Mouse (Mus musculus) heart, postnatal 0 days (tissue): ENCODE measurements around the gene Slc39a8. TPM values are rescaled to one million over a fixed set of nuclear protein-coding genes. Genes with fewer than 3 reads are reported as not detected.

ENCODE experiments used
- ATAC-seq: fragments of 200-750 bp; cut with Nextera tagmentation; 2 replicates; pipeline ENCODE4 v1.8.0; 2017; ENCODE audit warnings: low read depth, moderate number of reproducible peaks, moderate library complexity; ENCODE audit not compliant: insufficient read depth
- DNase-seq: peaks from one replicate; pipeline ENCODE4 v3.0.0-alpha.2; 2016; ENCODE audit warnings: low spot score
- H3K27ac ChIP-seq: fragments of 300-500 bp; sonication (generic); 2 replicates; pipeline ENCODE4 v1.5.1; 2014; ENCODE audit warnings: low read depth, mild to moderate bottlenecking
- H3K27me3 ChIP-seq: fragments of 300-500 bp; sonication (generic); 2 replicates; pipeline ENCODE4 v1.6.1; 2014; ENCODE audit warnings: low read length, mixed read lengths; ENCODE audit not compliant: control insufficient read depth, insufficient read depth
- H3K36me3 ChIP-seq: fragments of 300-500 bp; sonication (generic); replicated peaks from 2 replicates; pipeline ENCODE4 v1.6.1; 2014; ENCODE audit warnings: low read length, mixed read lengths; ENCODE audit not compliant: control insufficient read depth, insufficient read depth
- H3K4me1 ChIP-seq: fragments of 300-500 bp; sonication (generic); 2 replicates; pipeline ENCODE4 v1.6.1; 2014; ENCODE audit warnings: antibody characterized with exemption; ENCODE audit not compliant: control insufficient read depth, insufficient read depth
- H3K4me2 ChIP-seq: fragments of 300-500 bp; sonication (generic); 2 replicates; pipeline ENCODE4 v1.6.1; 2014; ENCODE audit warnings: low read depth, mild to moderate bottlenecking, low read length, moderate library complexity
- H3K4me3 ChIP-seq: fragments of 300-500 bp; sonication (generic); 2 replicates; pipeline ENCODE4 v1.5.1; 2014; ENCODE audit warnings: low read depth, low read length
- H3K9ac ChIP-seq: fragments of 300-500 bp; sonication (generic); replicated peaks from 2 replicates; pipeline ENCODE4 v1.6.1; 2014; ENCODE audit warnings: low read depth, low read length, mixed read lengths
- H3K9me3 ChIP-seq: fragments of 300-500 bp; sonication (generic); replicated peaks from 2 replicates; pipeline ENCODE4 v1.6.1; 2016; ENCODE audit warnings: low read length; ENCODE audit not compliant: control insufficient read depth
- CTCF ChIP-seq: IDR thresholded peaks from 2 replicates; pipeline ENCODE4 v1.5.1; 2016; ENCODE audit warnings: antibody characterized with exemption, control low read depth, low read depth
- EP300 ChIP-seq: IDR thresholded peaks from 2 replicates; pipeline ENCODE4 v1.6.1; 2016; ENCODE audit warnings: antibody characterized with exemption, low read depth
- WGBS: fragments of 180-500 bp; shearing (Covaris S2); extraction: QIAGEN DNeasy Blood & Tissue Kit; methylation state at CpG from one replicate; pipeline ENCODE4 v1.1.7; 2014; 5-methylcytosine and 5-hydroxymethylcytosine counted together
- polyA plus RNA-seq: library from polyadenylated mRNA; unstranded; fragments of >200 nt; fragmentation: Nextera tagmentation; extraction: Ambion mirVana; gene quantifications from 2 replicates; pipeline ENCODE4 v1.2.1, GENCODE M21; 2015
- total RNA-seq: library from RNA; depleted of rRNA; stranded (reverse); fragments of >200 nt; gene quantifications from 2 replicates; pipeline ENCODE4 v1.2.3, GENCODE M21; 2014; ENCODE audit warnings: low replicate concordance

The Slc39a8 gene
- total and polyA plus RNA-seq, 2 experiments from 2014 or later = 10.2 to 14.4 TPM

- Histone ChIP-seq H3K9me3 (no peaks in the 10 kb centered on the region), H3K36me3 (no peaks in the 10 kb centered on the region), H3K27me3 (no peaks in the 10 kb centered on the region), H3K9ac (no peak overlapping the region), H3K4me2 (no peak overlapping the region), H3K4me1 (no peaks in the 10 kb centered on the region), H3K4me3 (no peak overlapping the region), H3K27ac (no peak overlapping the region)
- no peak for ATAC-seq
- DNase-seq = no peak
- TF ChIP-seq EP300 (no peak), CTCF (no peak)
Measured at GRCm38 (mm10) chr3:135889401-135889800, 64.3 kb downstream of the Slc39a8 start.

DNA sequence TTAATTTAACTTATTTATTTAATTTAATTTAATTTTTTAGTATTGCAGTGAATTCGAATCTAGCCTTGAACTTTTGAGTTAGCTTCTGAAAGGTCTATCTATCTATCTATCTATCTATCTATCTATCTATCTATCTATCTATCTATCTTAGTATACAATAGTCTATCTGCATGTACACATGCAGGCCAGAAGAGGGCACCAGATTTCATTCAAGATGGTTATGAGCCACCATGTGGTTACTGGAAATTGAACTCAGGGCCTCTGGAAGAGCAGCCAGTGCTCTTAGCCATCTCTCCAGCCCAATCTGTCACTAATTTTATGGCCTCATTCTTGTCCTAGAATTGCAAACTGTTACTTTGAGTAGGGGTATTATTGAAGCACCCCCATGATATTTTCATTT is 78.3 kb downstream of the Slc39a8 start:
- Histone ChIP-seq H3K27ac (no peak overlapping the region), H3K9me3 (no peaks in the 10 kb centered on the region), H3K9ac (no peak overlapping the region), H3K4me2 (no peak overlapping the region), H3K4me3 (no peak overlapping the region), H3K36me3 (no peaks in the 10 kb centered on the region), H3K4me1 (no peaks in the 10 kb centered on the region), H3K27me3 (no peaks in the 10 kb centered on the region)
- ATAC-seq = no peak
- TF ChIP-seq CTCF (no peak), EP300 (no peak)
- no peak for DNase-seq
- WGBS = 80% methylated on average over 1 of the region's 1 CpGs

DNA sequence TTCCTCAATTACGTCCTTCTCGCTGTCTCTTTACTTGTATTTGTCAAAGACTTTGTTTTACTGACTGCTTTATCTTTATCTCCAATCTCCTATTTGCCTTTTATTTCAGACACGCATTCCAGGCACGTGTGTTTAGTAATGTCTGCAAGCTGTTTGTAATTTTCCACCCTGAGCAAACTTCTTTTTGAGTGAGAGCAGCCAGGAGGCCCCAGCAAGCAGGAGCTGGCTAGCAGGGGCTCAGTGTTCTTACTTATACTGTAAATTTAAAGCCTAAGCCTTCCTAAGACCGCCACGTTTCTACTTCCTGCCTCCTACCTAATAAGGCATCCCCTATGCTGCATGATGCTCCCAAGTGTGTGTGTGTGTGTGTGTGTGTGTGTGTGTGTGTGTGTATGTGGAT is 79.8 kb downstream of the Slc39a8 start:
- 63% methylated on average over 6 of the region's 6 CpGs for WGBS
- no peak overlapping the region for H3K4me3 ChIP-seq
- H3K27me3 ChIP-seq = no peaks in the 10 kb centered on the region
- H3K27ac ChIP-seq = no peak overlapping the region
- TF ChIP-seq EP300 (no peak), CTCF (no peak)
- H3K9me3 ChIP-seq = no peaks in the 10 kb centered on the region
- no peaks in the 10 kb centered on the region for H3K36me3 ChIP-seq
- DNase-seq (no peak), ATAC-seq (no peak)
- no peak overlapping the region for H3K9ac ChIP-seq
- H3K4me2 ChIP-seq = no peak overlapping the region
- no peaks in the 10 kb centered on the region for H3K4me1 ChIP-seq

DNA sequence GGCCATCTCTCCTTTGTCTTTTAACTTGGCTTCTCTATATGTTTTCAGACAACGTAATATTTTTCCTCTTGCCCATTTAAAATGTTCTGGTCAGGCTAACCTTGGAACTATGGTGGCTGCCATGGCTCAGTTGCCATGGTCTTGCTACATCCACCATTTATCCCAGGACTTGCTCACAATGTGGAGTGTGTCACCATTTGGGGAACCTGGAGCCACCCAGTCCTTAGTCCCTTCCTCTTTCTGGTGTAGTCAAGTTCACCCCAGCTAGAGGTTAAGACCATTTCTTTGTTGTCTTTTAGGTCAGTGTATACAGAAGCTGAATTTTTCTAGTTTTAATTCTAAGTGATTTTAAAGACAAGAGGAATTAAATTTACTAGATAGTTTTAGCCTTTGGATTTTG is 80.7 kb downstream of the Slc39a8 start:
- Histone ChIP-seq H3K9me3 (no peaks in the 10 kb centered on the region), H3K36me3 (no peaks in the 10 kb centered on the region), H3K4me3 (no peak overlapping the region), H3K4me1 (no peaks in the 10 kb centered on the region), H3K27me3 (no peaks in the 10 kb centered on the region), H3K4me2 (no peak overlapping the region), H3K27ac (no peak overlapping the region), H3K9ac (no peak overlapping the region)
- ATAC-seq (no peak), DNase-seq (no peak)
- no peak for TF ChIP-seq CTCF
- no peak for TF ChIP-seq EP300
- WGBS = 100% methylated on average over 1 of the region's 1 CpGs

- Histone ChIP-seq H3K4me3 (no peak overlapping the region), H3K9ac (no peak overlapping the region), H3K4me2 (no peak overlapping the region), H3K36me3 (no peaks in the 10 kb centered on the region), H3K27ac (no peak overlapping the region), H3K4me1 (no peaks in the 10 kb centered on the region), H3K9me3 (no peaks in the 10 kb centered on the region), H3K27me3 (no peaks in the 10 kb centered on the region)
- WGBS = 54% methylated on average over 3 of the region's 3 CpGs
- ATAC-seq = no peak
- no peak for TF ChIP-seq CTCF
- no peak for TF ChIP-seq EP300
- DNase-seq = no peak
Measured at GRCm38 (mm10) chr3:135907028-135907427, 81.9 kb downstream of the Slc39a8 start.

GRCm38 (mm10) chr3:135915941-135916340 is 90.9 kb downstream of the Slc39a8 start:
- 88% methylated on average over 4 of the region's 4 CpGs for WGBS
- H3K4me3 ChIP-seq = no peak overlapping the region
- H3K27me3 ChIP-seq = no peaks in the 10 kb centered on the region
- H3K4me1 ChIP-seq = no peaks in the 10 kb centered on the region
- H3K27ac ChIP-seq = no peak overlapping the region
- no peak for TF ChIP-seq EP300
- TF ChIP-seq CTCF = no peak
- no peaks in the 10 kb centered on the region for H3K36me3 ChIP-seq
- no peak overlapping the region for H3K9ac ChIP-seq
- no peak for DNase-seq
- H3K4me2 ChIP-seq = no peak overlapping the region
- no peak for ATAC-seq
- no peaks in the 10 kb centered on the region for H3K9me3 ChIP-seq
